In genomic region chr11:113638680-113639079, GRCm38 (mm10) we compare ENCODE assay signal across 25 mouse cellular contexts. TPM values are rescaled to one million over a fixed set of nuclear protein-coding genes. Genes with fewer than 3 reads are reported as not detected.
"Had no signal": no experiment of that assay in that cellular context is flagged by ENCODE, and none has a peak within 500 bp of the region (broad histone marks: within the 10 kb centered on the region; RNA-seq: fewer than 3 reads in every experiment).

No protein-coding gene starts in this region.

- H3K27ac ChIP-seq: gastrocnemius, adult 2 months; heart, adult 2 months; heart, embryonic 13.5 days; heart, embryonic 15.5 days; hindbrain, embryonic 13.5 days; hindbrain, embryonic 15.5 days; hindbrain, postnatal 0 days; left cerebral cortex, adult 2 months; limb, embryonic 10.5 days; limb, embryonic 12.5 days; liver, embryonic 12.5 days; liver, embryonic 14.5 days had no signal

- H3K36me3 ChIP-seq: heart, embryonic 13.5 days; heart, embryonic 15.5 days; hindbrain, embryonic 15.5 days; limb, embryonic 10.5 days; limb, embryonic 12.5 days; liver, embryonic 12.5 days had no signal

- DNase-seq: gastrocnemius, adult 2 months; gastrocnemius, postnatal 10 days; gastrocnemius, postnatal 25 days; heart, adult 11 months; heart, adult 2 months; heart, postnatal 14 days; heart, postnatal 36 days; kidney, adult 18-20 months; kidney, adult 8-10 months; kidney, postnatal 10 days; kidney, postnatal 36 days; layer of hippocampus, adult 9-11 months had no signal

- H3K4me3 ChIP-seq: gastrocnemius, adult 2 months; heart, adult 2 months; heart, embryonic 13.5 days; heart, embryonic 15.5 days; hindbrain, embryonic 13.5 days; hindbrain, embryonic 15.5 days; left cerebral cortex, adult 2 months; limb, embryonic 10.5 days; limb, embryonic 12.5 days; liver, embryonic 12.5 days had no signal

- H3K9me3 ChIP-seq: heart, embryonic 15.5 days; hindbrain, embryonic 15.5 days; limb, embryonic 10.5 days; liver, embryonic 12.5 days had no signal

- H3K27me3 ChIP-seq: heart, embryonic 13.5 days; heart, embryonic 15.5 days; hindbrain, embryonic 13.5 days; hindbrain, embryonic 15.5 days; limb, embryonic 12.5 days had no signal

- ATAC-seq: hindbrain, postnatal 0 days; liver, embryonic 12.5 days had no signal

- H3K4me1 ChIP-seq: heart, embryonic 13.5 days; heart, embryonic 15.5 days; hindbrain, embryonic 13.5 days; hindbrain, embryonic 15.5 days; limb, embryonic 10.5 days; limb, embryonic 12.5 days; liver, embryonic 12.5 days had no signal

- H3K4me2 ChIP-seq: heart, embryonic 11.5 days; heart, embryonic 13.5 days; heart, embryonic 15.5 days; hindbrain, embryonic 13.5 days; hindbrain, embryonic 15.5 days; limb, embryonic 12.5 days; liver, embryonic 12.5 days had no signal

- H3K9ac ChIP-seq: heart, embryonic 13.5 days; heart, embryonic 15.5 days; hindbrain, embryonic 13.5 days; hindbrain, embryonic 15.5 days; limb, embryonic 12.5 days; liver, embryonic 12.5 days; liver, embryonic 14.5 days had no signal

RNA-seq across cellular contexts. Expression of gene Sstr2, which starts 19.5 kb away (rescaled TPM):
- total RNA-seq: gastrocnemius, adult 2 months; gastrocnemius, postnatal 25 days; heart, adult 2 months; heart, postnatal 14 days; heart, postnatal 36 days; liver, adult 2 months had no signal
- polyA plus RNA-seq: heart, adult 2 months; heart, postnatal 0 days had no signal
